Mouse (Mus musculus) stomach, embryonic 14.5 days (tissue): Measurements from ENCODE around the gene Poldip2. TPM values are rescaled to one million over a fixed set of nuclear protein-coding genes. Genes with fewer than 3 reads are reported as not detected.

ENCODE experiments used
- ATAC-seq: fragments of 200-750 bp; cut with Nextera tagmentation; 2 replicates; pipeline ENCODE4 v1.8.0; 2017; ENCODE audit warnings: low read depth, moderate TSS enrichment; ENCODE audit not compliant: insufficient number of reproducible peaks, insufficient read depth, low FRiP score
- H3K27ac ChIP-seq: fragments of 300-500 bp; sonication (generic); 2 replicates; pipeline ENCODE4 v1.5.1; 2014; ENCODE audit warnings: mild to moderate bottlenecking, low read length, moderate library complexity, mixed read lengths
- H3K27me3 ChIP-seq: fragments of 300-500 bp; sonication (generic); 2 replicates; pipeline ENCODE4 v1.6.1; 2014; ENCODE audit warnings: low read length, control low read depth, mixed read lengths; ENCODE audit not compliant: control insufficient read depth, insufficient read depth
- H3K36me3 ChIP-seq: fragments of 300-500 bp; sonication (generic); 2 replicates; pipeline ENCODE4 v1.6.1; 2014; ENCODE audit warnings: mild to moderate bottlenecking, control low read depth, low read length, moderate library complexity, mixed read lengths; ENCODE audit not compliant: control insufficient read depth, insufficient read depth
- H3K4me1 ChIP-seq: fragments of 300-500 bp; sonication (generic); 2 replicates; pipeline ENCODE4 v1.6.1; 2014; ENCODE audit warnings: low read length, control low read depth, mixed read lengths; ENCODE audit not compliant: control insufficient read depth, insufficient read depth
- H3K4me2 ChIP-seq: fragments of 300-500 bp; sonication (generic); replicated peaks from 2 replicates; pipeline ENCODE4 v1.6.1; 2014; ENCODE audit warnings: low read depth, low read length, control low read depth
- H3K4me3 ChIP-seq: fragments of 300-500 bp; sonication (generic); 2 replicates; pipeline ENCODE4 v1.5.1; 2014; ENCODE audit warnings: low read depth, low read length, control low read depth
- H3K9ac ChIP-seq: fragments of 300-500 bp; sonication (generic); replicated peaks from 2 replicates; pipeline ENCODE4 v1.6.1; 2014; ENCODE audit warnings: low read depth, mild to moderate bottlenecking, control low read depth, low read length, moderate library complexity, mixed read lengths
- H3K9me3 ChIP-seq: fragments of 300-500 bp; sonication (generic); 2 replicates; pipeline ENCODE4 v1.6.1; 2016; ENCODE audit warnings: low read depth, low read length, control low read depth; ENCODE audit not compliant: control insufficient read depth
- WGBS: fragments of 180-500 bp; shearing (Covaris S2); extraction: QIAGEN DNeasy Blood & Tissue Kit; methylation state at CpG from one replicate; pipeline ENCODE4 v1.1.7; 2014; 5-methylcytosine and 5-hydroxymethylcytosine counted together
- polyA plus RNA-seq: library from polyadenylated mRNA; unstranded; fragments of >200 nt; fragmentation: Nextera tagmentation; extraction: Ambion mirVana; gene quantifications from 2 replicates; pipeline ENCODE4 v1.2.1, GENCODE M21; 2014

Gene Poldip2
- 131 and 135 TPM in 2 replicates for polyA plus RNA-seq

- peak within 1 kb of the TSS; percentile 84; the same call in 1 of the 2 replicates for H3K27ac ChIP-seq
- H3K9ac ChIP-seq: peak within 1 kb of the TSS; percentile 95
- H3K4me1 ChIP-seq: peaks cover 11% of the 10 kb centered on the region; the same call in 1 of the 2 replicates
- H3K4me2 ChIP-seq: peak within 1 kb of the TSS; percentile 91
- H3K27me3 ChIP-seq: no peaks in the 10 kb centered on the region
- H3K9me3 ChIP-seq: no peaks in the 10 kb centered on the region
- H3K36me3 ChIP-seq: peaks cover 29% of the 10 kb centered on the region
- under 1% methylated on average over 61 of the region's 67 CpGs for WGBS
- peak; percentile 96 for ATAC-seq
- peak within 1 kb of the TSS; percentile 94 for H3K4me3 ChIP-seq
Observed at GRCm38 (mm10) chr11:78512025-78512957, at the start of gene Poldip2, which contains the start of gene Tmem199. Gene Poldip2, plus strand, starts transcription at chr11:78512193. Gene Tmem199, minus strand, starts transcription at chr11:78512172.

- H3K9me3 ChIP-seq: no peaks in the 10 kb centered on the region; the same call in 1 of the 2 replicates
- no peaks in the 10 kb centered on the region for H3K27me3 ChIP-seq
- H3K9ac ChIP-seq: no peak overlapping the region
- no peak for ATAC-seq
- no peak overlapping the region for H3K4me2 ChIP-seq
- no peak overlapping the region for H3K4me3 ChIP-seq
- no peak overlapping the region for H3K27ac ChIP-seq
- peaks cover 15% of the 10 kb centered on the region; the same call in 1 of the 2 replicates for H3K4me1 ChIP-seq
- no peaks in the 10 kb centered on the region for H3K36me3 ChIP-seq
- WGBS: 73% methylated on average over 5 of the region's 5 CpGs
Observed at GRCm38 (mm10) chr11:78462669-78463068, 49.3 kb upstream of the Poldip2 start.

- H3K27ac ChIP-seq: no peak overlapping the region
- H3K4me3 ChIP-seq: no peak overlapping the region
- H3K9me3 ChIP-seq: no peaks in the 10 kb centered on the region; the same call in 1 of the 2 replicates
- H3K36me3 ChIP-seq: no peaks in the 10 kb centered on the region
- no peak overlapping the region for H3K9ac ChIP-seq
- no peak overlapping the region for H3K4me2 ChIP-seq
- WGBS: 45% methylated on average over 13 of the region's 13 CpGs
- H3K4me1 ChIP-seq: peaks cover 15% of the 10 kb centered on the region; the same call in 1 of the 2 replicates
- H3K27me3 ChIP-seq: no peaks in the 10 kb centered on the region
- ATAC-seq: no peak
Observed at GRCm38 (mm10) chr11:78463286-78464036, 48.5 kb upstream of the Poldip2 start.

GRCm38 (mm10) chr11:78465116-78465515 is 46.9 kb upstream of the Poldip2 start:
- no peaks in the 10 kb centered on the region for H3K27me3 ChIP-seq
- no peak overlapping the region for H3K27ac ChIP-seq
- H3K9me3 ChIP-seq: no peaks in the 10 kb centered on the region; the same call in 1 of the 2 replicates
- WGBS: 26% methylated on average over 9 of the region's 9 CpGs
- peak overlapping the region; percentile 88 for H3K4me2 ChIP-seq
- ATAC-seq: no peak
- H3K36me3 ChIP-seq: no peaks in the 10 kb centered on the region
- peak overlapping the region; percentile 84; the same call in 1 of the 2 replicates for H3K9ac ChIP-seq
- H3K4me3 ChIP-seq: peak overlapping the region; percentile 78
- H3K4me1 ChIP-seq: peaks cover 15% of the 10 kb centered on the region; the same call in 1 of the 2 replicates

GRCm38 (mm10) chr11:78465568-78466180 is 46.3 kb upstream of the Poldip2 start, which contains the start of gene Slc46a1:
Gene Slc46a1, plus strand, starts transcription at chr11:78465697.
- H3K9me3 ChIP-seq: no peaks in the 10 kb centered on the region; the same call in 1 of the 2 replicates
- H3K4me3 ChIP-seq: peak within 1 kb of the TSS; percentile 78
- H3K27me3 ChIP-seq: no peaks in the 10 kb centered on the region
- H3K9ac ChIP-seq: peak within 1 kb of the TSS; percentile 84
- peaks cover 15% of the 10 kb centered on the region; the same call in 1 of the 2 replicates for H3K4me1 ChIP-seq
- WGBS: under 1% methylated on average over 41 of the region's 41 CpGs
- peak within 1 kb of the TSS; percentile 88 for H3K4me2 ChIP-seq
- peak within 1 kb of the TSS; percentile 96 for H3K27ac ChIP-seq
- peak; percentile 95 for ATAC-seq
- no peaks in the 10 kb centered on the region for H3K36me3 ChIP-seq

GRCm38 (mm10) chr11:78466242-78466912 is 45.6 kb upstream of the Poldip2 start:
- Histone ChIP-seq H3K9ac (no peak overlapping the region), H3K27me3 (no peaks in the 10 kb centered on the region), H3K4me1 (peaks cover 15% of the 10 kb centered on the region; the same call in 1 of the 2 replicates), H3K36me3 (no peaks in the 10 kb centered on the region), H3K27ac (peak overlapping the region; percentile 96), H3K9me3 (no peaks in the 10 kb centered on the region; the same call in 1 of the 2 replicates), H3K4me2 (peak overlapping the region; percentile 88), H3K4me3 (peak overlapping the region; percentile 78)
- ATAC-seq: no peak; the same call in 1 of the 2 replicates
- 76% methylated on average over 23 of the region's 23 CpGs for WGBS

- peaks cover 15% of the 10 kb centered on the region; the same call in 1 of the 2 replicates for H3K4me1 ChIP-seq
- H3K27ac ChIP-seq: no peak overlapping the region
- no peak overlapping the region for H3K4me2 ChIP-seq
- ATAC-seq: no peak
- no peak overlapping the region for H3K9ac ChIP-seq
- H3K9me3 ChIP-seq: no peaks in the 10 kb centered on the region
- no peaks in the 10 kb centered on the region for H3K27me3 ChIP-seq
- H3K4me3 ChIP-seq: no peak overlapping the region
- 74% methylated on average over 7 of the region's 7 CpGs for WGBS
- H3K36me3 ChIP-seq: no peaks in the 10 kb centered on the region; the same call in 1 of the 2 replicates
Observed at GRCm38 (mm10) chr11:78467515-78467914, 44.5 kb upstream of the Poldip2 start.
